Mouse (Mus musculus) monocyte, adult 2 months (primary cell): ENCODE results near the gene Dusp13.
A peak's percentile ranks its signal among the peaks of the same experiment; 100 is the strongest.

Experiments
- DNase-seq, 2 experiments: peaks; one replicate each; pipeline ENCODE4 v3.0.0; 2022; ENCODE audit warnings: low spot score in 2 of 2, low read depth in 1 of 2

The Dusp13 gene

DNA sequence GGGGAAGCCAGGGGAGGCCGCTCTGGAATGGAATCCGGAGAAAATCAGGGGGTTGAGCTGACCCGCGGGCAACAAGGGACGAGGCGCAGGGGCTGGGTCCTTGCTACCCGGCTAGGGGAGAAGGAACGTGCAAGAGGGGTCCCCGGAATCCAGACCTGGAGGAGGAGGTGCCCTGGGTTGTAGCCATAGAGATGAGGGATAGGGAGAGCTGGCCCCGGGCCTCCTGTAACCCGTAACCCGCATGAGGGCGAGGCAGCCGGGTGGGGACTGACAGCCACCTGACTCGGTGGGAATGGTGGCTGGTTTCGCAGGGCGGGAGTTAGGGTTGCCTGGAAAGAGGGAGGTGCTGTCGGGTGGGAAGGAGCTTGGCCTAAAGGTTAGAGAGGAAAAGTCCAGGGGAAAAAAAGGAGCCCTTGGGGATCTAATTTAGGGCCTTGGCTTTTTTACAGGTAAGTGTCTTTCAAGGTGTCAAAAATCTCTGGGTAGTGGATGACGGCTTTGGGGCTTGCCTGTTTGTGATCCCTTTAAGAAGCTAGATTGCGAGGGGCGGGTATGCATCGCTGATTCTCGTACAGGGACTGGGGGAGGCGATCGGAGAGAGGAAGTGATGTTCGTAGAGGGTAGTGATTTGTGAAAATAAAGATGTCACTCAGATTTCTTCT, at the start of gene Dusp13:
TSS of gene Dusp13 (minus strand) at position 301 of the 662 bp plus-strand sequence.
- DNase-seq, result peak; percentile 16 to 41

DNA sequence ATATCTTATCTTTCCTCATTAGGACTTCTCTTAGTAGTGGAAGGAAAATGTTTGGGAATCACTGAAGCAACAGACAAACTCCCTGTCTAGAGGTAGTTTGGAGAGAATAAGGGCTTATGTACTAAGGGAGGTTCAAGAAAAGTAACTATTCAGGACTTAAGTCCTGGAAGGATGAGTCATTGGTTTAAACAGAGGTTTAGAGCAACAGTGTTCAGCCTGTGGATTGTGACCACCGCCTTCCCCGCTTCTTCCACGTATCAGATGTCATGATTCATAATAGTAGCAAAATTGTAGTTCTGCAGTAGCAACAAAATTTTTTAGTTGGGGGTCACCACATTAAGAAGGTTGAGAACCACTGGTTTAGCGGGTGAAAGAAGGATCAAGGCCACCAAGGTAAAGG, 49.7 kb upstream of the Dusp13 start:
- no peak for DNase-seq

DNA sequence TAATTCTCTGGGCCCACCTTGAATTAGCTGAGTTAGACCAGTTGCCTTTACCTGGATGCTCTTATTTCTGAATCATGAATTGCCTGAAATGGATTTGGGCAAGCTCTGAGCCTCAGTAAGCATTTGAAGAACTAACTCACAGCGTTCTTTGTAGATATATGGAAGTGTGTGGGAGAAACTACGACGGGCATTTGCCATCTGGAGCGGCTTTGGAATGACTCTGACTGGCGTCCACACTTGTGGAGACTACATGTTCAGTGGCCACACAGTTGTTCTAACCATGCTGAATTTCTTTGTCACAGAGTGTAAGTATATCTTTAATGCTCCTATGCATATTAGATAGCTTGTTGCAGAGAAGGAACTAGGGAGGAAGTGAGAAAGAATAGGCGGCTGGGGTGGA, 41.3 kb upstream of the Dusp13 start:
- no peak for DNase-seq

DNA sequence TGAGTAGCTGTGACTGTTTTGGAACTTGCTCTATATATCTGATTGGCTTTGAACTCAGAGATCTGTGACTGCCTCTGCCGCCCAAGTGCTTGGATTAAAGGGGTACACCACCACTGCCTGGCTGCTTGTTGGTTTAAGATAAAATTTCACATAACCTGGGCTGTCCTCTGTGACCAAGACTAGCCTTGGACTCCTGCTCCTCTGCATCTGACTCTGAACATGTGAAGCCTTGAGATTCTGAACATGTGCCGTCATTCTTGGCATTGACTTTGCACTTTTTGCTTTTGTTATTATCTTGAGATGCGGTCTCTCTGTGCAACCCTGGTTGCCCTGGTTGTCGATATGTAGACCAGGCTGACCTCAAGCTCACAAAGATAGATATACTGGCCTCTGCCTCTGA, 40.7 kb upstream of the Dusp13 start:
- DNase-seq, result no peak

DNA sequence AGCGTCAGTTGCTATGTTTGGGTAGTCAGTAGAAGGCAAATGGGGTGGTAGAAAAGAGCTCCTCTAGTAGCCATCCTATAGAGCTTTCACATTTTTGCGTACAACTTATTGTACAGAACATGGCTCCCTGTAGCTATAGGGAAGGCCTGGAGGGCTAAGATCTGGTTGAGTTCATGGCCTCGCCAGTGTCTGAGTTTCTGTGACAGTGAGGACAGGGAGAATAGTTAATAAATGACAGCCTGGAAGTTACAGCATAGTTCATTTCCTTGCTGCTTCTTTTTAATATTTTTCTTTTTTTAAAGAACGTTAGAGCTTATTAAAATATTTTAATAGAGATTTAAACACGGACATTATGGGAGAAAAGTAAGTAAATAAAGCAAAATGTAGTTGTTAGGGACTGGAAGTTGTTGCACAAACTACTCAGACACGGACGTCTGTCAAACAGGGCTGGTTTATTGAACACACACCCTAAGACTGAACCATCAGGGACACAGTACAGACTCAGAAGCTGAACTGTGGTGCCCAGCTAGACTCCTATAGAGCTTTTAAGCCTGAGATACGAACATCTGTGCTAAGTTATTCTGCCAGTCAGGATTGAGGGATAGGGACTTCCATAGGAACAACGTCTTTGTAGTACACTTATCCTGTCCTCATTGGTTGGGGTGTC, 39.7 kb upstream of the Dusp13 start:
- DNase-seq, result no peak

DNA sequence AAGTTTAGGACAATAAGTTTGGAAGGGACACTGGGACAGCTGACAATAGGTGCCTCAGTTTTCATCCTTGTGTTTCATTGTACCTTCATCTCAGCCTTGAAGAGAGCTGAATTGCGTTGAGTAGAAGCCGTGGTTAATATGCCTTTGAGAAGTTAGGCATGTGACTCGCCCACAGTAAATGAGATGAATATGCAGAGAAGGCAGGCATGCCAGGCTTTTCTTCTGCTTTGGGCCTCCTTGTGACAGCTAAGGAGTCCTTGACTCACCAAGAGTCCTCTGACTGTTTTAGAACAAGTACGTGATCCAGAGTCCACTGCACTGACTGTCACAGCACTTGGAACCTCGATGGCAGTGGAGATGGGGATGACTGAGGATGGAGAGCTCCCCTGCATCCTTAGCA, 37.1 kb upstream of the Dusp13 start:
- DNase-seq, result no peak

DNA sequence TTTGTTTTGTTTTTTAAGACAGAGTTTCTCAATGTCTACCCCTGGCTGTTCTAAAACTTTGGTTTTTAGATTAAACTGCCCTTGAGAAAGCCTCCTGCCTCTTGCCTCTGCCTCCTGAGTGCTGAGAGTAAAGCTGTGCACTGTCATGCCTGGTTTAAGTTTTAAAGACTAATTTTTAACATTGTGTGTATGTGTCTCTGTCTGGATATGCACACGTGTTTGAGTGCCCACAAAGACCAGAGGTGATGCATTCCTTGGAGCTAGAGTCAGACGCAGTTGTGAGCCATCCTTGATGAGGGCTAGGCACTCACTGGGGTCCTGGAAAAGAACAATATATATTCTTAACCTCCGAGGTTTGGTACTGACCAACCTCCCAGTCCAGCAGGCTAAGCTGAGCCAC, 36.4 kb upstream of the Dusp13 start:
- no peak for DNase-seq

DNA sequence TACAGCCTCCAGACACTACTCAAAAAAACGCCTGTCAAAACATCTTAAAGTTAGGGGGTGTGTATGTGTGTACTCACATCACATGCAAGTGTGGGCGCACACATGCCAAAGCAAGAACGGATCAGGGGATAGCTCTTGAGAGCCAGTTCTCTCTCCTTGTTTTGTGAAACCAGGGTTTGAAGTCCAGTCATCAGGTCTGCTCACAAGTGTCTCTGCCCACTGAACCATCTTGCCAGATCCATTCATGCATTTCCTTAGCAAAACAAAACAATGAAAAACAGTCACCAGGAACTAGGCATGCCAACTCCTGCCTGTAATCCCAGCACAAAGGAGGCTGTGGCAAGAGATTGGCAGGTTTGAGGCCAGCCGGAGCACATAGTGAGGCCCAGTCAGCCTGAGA, 35.5 kb upstream of the Dusp13 start:
- DNase-seq, result no peak

DNA sequence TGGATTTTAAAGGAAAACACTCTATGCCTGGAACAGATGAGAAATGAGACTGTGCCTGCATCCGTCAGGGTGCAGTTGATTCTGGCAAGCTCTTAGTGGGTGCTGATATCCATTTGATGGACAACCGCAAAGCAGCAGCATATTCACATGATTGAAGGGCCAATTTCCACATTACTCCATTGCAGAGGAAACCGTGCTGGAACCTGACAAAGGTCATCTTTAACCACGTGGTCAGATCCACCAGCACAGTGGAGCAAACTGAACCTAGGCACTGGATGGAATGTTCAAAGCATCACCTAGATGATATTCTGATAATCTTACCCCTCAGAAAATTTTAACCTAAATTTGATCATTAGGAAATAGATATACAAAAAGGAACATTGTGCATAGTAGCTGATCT, 25.2 kb upstream of the Dusp13 start:
- no peak for DNase-seq

DNA sequence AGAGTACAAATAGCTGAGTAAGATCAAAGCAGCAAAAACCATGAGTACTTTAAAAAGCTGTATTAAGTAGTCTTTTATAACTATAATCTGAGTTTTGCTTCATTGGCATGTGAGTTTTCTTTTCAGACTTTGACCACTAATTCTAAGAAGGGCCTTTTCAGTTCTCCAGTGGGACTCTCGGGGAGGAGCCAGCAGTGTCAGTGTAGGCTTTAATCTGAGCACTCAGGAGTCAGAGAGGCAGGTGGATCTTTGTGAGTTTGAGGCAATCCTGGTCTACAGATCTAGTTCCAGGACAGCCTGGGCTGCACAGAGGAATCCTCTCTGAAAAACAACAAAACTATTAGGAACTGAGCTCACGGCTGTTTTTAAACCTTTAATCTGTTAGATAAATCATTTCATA, 23.0 kb upstream of the Dusp13 start:
- no peak for DNase-seq

DNA sequence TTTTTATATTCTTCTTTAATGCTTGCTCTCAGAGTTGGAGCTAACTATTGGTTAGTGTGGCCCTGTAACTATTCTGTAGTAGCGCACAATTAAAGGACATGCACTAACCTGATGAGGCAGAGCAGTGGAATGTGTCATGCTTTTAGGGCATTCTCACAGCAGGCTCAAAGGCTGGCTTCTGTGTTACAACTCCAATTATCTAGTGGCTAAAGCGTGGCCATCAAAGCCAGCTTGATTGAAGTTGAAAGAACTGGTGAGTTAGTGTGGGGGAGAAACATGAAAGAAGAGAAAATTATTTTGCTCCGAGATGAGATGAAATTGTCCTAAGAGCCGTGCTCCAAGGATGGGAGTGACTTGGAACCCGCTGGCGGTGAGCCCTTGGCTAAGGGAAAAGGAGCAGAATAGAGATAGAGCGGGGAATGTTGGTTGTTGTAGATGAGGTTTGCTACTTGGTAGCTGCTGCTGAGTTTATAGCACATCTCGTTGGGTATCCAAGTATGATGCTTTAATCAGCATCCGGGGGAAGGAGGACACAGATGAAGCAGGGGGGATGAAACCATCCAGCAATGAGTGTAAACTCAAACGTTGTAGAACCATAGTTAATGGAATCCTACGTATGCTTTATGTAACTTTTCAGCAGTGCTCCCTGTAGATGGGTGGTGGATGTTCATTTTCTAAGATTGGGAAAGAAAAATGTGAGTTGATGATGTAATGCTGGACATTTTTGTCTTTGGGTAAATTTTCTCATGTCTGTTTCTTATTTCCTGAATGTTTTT, 21.7 kb upstream of the Dusp13 start:
- no peak for DNase-seq

DNA sequence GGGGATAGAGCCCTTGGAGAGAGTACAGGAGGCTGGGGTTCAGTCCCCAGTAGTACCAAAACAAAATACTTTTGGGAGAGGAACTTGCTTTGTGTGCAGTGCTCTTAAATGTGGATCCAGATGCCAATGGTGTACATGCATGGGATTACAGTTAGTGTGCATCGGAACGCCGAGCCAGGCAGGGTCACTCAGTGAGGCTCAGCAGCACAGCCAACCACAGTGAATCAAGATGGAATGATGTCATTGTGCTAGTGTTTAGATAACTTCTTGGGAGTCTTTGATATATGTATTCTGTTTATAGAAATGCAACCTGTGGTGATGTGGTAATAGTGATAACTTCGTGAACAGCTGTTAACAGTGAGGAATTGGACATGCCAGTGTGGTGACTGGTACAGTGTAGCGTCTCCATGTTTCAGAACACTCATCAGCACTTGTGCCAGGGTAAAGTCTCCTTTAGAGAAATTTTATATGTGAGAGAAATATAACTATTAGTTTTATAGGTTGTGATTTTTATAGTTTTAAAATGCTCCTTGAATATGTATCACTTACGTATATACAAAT, 15.5 kb upstream of the Dusp13 start:
- no peak for DNase-seq

DNA sequence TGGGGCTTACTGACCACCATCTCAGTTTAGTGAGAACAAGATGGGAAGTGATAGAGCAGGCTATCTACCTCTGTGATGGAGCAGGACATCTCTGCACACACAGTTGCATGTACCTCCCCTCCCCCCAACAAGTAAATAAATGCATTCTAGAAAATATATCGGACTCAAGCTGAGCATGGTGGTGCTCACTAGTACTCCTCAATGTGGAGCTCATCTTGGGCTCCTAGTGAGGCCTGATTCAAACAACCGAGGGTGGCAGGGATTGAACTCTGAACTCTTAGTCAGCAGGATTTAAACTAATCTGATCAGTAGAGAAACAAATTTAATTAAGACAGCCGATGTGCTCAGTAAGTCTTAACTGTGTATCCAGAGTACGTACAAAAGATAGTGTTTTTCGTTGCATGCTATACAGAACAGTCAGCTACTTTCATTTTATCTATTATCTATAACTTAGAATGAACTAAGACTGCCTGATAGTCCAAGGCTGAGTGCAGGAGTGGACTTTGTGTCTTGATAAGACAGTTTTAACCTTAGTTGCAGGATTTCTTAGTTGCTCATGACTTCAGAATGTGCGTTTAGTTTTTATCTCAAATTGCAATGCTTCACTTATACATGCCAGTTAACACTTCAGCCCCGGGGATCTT, 14.9 kb upstream of the Dusp13 start:
- DNase-seq, result no peak

DNA sequence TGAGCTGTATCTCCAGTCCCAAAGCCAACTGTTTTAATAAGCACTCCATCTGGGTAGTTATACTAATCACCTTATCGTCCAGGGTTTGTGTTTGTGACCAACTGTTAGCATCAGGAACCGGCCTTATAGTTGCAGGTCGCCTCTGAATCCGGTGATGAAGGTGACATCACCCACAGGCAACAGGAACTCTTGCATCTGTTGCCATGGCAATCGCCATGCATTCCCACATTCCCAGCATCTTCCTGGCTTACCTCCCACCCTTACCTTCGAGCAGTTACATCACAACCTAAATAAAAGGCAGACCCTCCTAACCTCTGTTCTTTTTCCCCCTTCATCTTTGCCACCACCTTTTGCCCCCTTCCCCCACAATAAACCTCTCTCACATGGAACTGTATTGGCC, 13.7 kb upstream of the Dusp13 start:
- no peak for DNase-seq

DNA sequence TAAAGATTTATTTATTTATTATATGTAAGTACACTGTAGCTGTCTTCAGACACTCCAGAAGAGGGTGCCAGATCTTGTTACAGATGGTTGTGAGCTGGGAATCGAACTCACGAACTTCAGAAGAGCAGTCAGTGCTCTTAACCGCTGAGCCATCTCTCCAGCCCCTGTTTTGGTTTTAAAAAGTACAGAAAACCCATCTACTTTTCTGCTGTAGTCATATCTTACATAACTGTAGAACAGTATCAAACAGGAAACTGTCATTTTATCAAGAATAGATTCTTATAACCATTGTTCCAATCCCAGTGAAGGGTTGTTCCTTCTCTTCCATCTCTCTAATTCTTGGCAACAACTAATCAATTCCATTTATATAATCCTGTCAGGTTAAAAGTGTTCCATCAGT, 12.8 kb upstream of the Dusp13 start:
- DNase-seq, result no peak

DNA sequence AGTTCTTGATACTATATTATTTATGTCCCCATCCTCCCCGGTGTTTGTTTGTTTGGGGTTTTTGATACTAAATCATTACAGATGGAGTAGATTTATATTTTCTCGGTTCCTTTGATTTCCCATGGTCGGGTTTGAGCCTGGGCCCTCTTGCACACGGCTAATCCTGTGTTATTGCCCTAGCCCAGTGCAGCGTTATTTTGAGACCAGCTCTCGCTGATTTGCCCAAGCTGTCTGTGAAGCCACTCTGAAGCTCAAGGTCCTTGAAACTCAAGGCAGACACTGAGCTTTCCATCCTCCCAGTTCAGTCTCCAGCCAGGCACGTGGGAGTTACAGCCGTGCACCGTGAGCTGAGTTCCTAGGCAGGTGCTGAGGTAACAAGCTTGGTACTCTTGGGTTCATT, 10.6 kb upstream of the Dusp13 start:
- DNase-seq, result no peak

DNA sequence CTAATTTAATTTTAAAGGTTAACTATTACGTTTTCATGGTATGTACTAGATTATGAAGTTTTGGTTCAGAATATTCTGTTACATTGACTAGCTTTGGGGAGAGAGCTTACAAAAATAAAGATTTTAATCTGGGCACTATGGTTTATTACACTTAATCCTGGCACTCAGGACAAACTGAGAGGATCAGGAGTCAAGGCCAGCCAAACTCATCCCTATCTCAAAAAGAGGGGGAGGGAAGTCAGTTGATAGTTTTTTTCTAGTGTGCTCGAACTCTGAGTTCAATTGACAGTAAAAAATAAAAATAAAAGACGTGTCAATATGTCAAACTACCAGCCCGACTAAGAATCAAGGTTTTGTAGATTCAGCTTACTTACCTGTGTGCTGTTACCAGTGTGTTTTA, 2.4 kb upstream of the Dusp13 start:
- no peak for DNase-seq

DNA sequence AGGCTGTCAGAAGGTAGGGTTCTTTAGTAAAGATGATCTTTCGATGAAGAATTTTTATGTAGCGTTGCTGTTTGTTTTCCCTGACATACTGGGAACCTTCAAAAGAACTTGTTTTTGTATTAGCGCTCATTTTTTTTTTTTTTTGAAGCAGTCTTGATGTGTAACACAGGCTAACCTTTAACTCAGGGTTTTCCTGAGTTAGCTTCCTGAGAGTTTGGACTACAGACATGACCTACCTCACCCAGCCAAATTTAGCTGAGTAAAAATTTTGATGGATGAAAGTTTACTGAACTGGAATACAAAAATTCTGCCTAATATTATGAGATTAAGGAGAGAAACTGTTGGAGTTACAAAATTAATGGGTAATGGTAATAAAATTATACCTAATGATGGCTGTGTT, 1.4 kb upstream of the Dusp13 start:
- DNase-seq, result no peak

DNA sequence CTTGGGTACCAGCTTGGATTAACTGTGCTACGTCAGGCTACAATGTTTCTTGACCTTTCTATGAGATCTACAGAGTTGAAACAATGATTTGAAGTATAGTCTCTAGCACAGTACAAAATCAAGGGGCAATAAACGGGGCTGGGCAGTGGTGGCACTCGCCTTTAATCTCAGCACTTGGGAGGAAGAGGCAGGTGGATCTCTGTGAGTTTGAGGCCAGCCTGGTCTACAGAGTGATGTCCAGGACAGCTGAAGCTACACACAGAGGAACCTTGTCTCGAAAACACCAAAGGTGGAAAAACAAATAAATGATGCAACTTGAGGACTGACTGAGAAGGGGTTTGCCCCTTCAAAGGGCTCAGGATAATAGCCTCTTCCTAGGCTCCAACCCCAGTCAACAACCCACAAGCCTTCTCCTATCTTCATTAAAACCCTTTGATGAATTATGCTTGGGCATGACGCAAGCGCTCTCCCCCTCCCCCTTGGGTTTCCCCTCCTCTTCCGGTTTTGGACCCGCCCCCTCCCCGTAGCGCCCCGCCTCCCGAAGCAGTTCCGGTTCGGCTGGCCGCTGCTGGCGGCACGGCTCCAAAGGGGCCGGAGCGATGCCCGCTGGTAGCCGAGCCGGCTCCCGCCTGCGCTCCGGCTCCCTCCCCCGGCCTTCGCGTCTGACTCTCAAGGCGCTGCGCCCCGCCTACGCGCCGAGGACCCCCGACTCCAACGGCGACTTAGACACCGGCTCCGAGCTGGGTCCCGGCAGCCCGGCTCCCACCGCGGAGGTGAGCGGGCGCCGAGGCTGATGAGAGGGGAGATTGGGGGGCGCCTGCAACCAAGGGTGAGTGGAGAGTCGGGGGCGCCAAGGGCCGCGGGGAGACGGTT, 737 bp downstream of the Dusp13 start, which contains the start of gene Samd8:
TSS of gene Samd8 (plus strand) at position 524 of the 873 bp plus-strand sequence.
- peak; percentile 45 to 69 for DNase-seq

DNA sequence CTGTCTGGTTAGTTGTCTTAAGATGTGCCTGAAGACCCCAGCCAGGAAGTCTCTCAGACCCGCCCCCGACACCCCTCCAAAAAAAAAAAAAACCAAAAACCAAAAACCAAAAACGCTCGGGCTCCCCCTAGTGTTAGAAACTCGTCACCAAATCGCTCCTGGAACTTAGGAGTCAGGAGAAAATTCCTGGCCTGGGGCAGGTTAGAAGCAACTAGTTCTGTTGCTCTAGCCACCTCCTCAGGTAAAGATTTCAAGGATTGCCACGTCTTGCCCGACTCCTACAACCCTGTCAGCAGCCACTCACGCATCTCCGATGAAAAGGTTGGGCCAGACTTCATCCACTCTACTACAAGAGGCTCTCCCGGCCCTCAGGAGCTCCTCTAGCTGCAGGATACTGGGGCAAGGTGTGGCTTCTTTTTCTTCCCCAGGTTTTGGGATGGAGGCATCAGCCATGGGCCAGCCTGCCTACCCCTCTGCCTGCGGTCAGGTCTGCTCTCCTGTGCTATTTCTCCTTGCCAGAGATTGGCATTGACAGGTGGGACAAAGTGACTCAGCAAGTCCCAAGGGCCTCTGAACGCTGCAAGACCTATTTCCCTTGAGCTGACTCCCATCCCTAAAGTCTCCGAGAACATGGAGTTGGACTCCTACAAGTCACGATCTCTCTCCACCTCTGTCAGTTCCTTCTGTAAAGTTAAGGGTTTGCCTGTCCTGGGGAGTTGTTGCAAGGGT, 2.7 kb downstream of the Dusp13 start:
- no peak for DNase-seq
